ENCODE assay signal across 7 mouse cellular contexts in genomic region chr3:143100810-143101645, GRCm38 (mm10).
DNase-seq lines count a peak whose midpoint lies in the region; ATAC-seq lines count a peak whose summit lies in the region.

No protein-coding gene starts in this region.

- WGBS in heart, embryonic 15.5 days, result 5% methylated on average over 54 of the region's 59 CpGs
- WGBS in limb, embryonic 10.5 days, result 3% methylated on average over 59 of the region's 59 CpGs
- 1% methylated on average over 44 of the region's 59 CpGs for WGBS in midbrain, embryonic 16.5 days

- H3K4me2 ChIP-seq in heart, embryonic 15.5 days, result peak overlapping the region; percentile 72
- peak overlapping the region; percentile 78 for H3K4me2 ChIP-seq in midbrain, embryonic 16.5 days (ENCODE audit: low read length)

- H3K27me3 ChIP-seq in heart, embryonic 15.5 days, result peaks cover 4% of the 10 kb centered on the region; the same call in 1 of the 2 replicates
- H3K27me3 ChIP-seq in limb, embryonic 10.5 days (ENCODE audit: low read depth, poor library complexity, severe bottlenecking), result peaks cover 26% of the 10 kb centered on the region
- no peaks in the 10 kb centered on the region for H3K27me3 ChIP-seq in midbrain, embryonic 16.5 days (ENCODE audit: control insufficient read depth, insufficient read depth, low read depth, low read length)

- H3K4me1 ChIP-seq in heart, embryonic 15.5 days (replicated peaks), result peaks cover 7% of the 10 kb centered on the region
- H3K4me1 ChIP-seq in limb, embryonic 10.5 days, result peaks cover 24% of the 10 kb centered on the region
- H3K4me1 ChIP-seq in midbrain, embryonic 16.5 days (ENCODE audit: control insufficient read depth, insufficient read depth, low read length), result peaks cover 8% of the 10 kb centered on the region

- H3K9me3 ChIP-seq in heart, embryonic 15.5 days (replicated peaks), result no peaks in the 10 kb centered on the region
- no peaks in the 10 kb centered on the region for H3K9me3 ChIP-seq in limb, embryonic 10.5 days (replicated peaks)
- no peaks in the 10 kb centered on the region for H3K9me3 ChIP-seq in midbrain, embryonic 16.5 days (replicated peaks; ENCODE audit: control insufficient read depth, low read length, poor library complexity, severe bottlenecking)

- no peaks in the 10 kb centered on the region for H3K36me3 ChIP-seq in heart, embryonic 15.5 days
- no peaks in the 10 kb centered on the region for H3K36me3 ChIP-seq in limb, embryonic 10.5 days
- H3K36me3 ChIP-seq in midbrain, embryonic 16.5 days (ENCODE audit: control insufficient read depth, insufficient read depth, low read length), result no peaks in the 10 kb centered on the region

- H3K27ac ChIP-seq in heart, embryonic 15.5 days, result no peak overlapping the region
- H3K27ac ChIP-seq in limb, embryonic 10.5 days, result peak overlapping the region; percentile 79
- peak overlapping the region; percentile 79 for H3K27ac ChIP-seq in midbrain, embryonic 16.5 days (ENCODE audit: low read length)

- H3K9ac ChIP-seq in heart, embryonic 15.5 days, result peak overlapping the region; percentile 63
- H3K9ac ChIP-seq in midbrain, embryonic 16.5 days (ENCODE audit: low read depth, low read length), result peak overlapping the region; percentile 89

- DNase-seq in left cerebral cortex, adult 18-20 months (ENCODE audit: low spot score in 2 of 2), result peak; percentile 23 to 52
- DNase-seq in left cerebral cortex, adult 11 months (ENCODE audit: low spot score), result no peak
- DNase-seq in embryo, embryonic 10 days (ENCODE audit: low spot score), result peak; percentile 36
- DNase-seq in limb, embryonic 10.5 days (ENCODE audit: low spot score), result peak; percentile 60
- DNase-seq in ovary, postnatal 10 days (ENCODE audit: low spot score), result no peak

- no peak for ATAC-seq in heart, embryonic 15.5 days (replicated peaks; ENCODE audit: insufficient number of reproducible peaks, insufficient read depth, low FRiP score, low read depth)
- peak; percentile 86 for ATAC-seq in midbrain, embryonic 16.5 days

- H3K4me3 ChIP-seq in heart, embryonic 15.5 days, result peak overlapping the region; percentile 55
- H3K4me3 ChIP-seq in limb, embryonic 10.5 days, result peak overlapping the region; percentile 61
- H3K4me3 ChIP-seq in midbrain, embryonic 16.5 days (ENCODE audit: low read depth, low read length), result peak overlapping the region; percentile 52

Comparison
In these comparisons a context has a peak if more than half of its experiments do, and no peak if none do; other contexts are left out.
1. DNase-seq: peak in left cerebral cortex, adult 18-20 months (2 of 2), embryo, embryonic 10 days (single experiment) and limb, embryonic 10.5 days (single experiment); none in left cerebral cortex, adult 11 months (single experiment) and ovary, postnatal 10 days (single experiment).
2. Peak in every context shown above with its lines, with median percentiles within 50 percentile points of each other: H3K4me3 ChIP-seq.